Mouse (Mus musculus) megakaryocyte, adult 5-6 weeks (primary cell): ENCODE results near the gene Elmo2. TPM values are rescaled to one million over a fixed set of nuclear protein-coding genes. Genes with fewer than 3 reads are reported as not detected.

Source experiments
- total RNA-seq, 2 experiments: library from RNA; stranded (forward) in 1 of 2; stranded (reverse) in 1 of 2; fragments of 153-499, 151-499 nt in 1 of 2; fragments of 221-1000, 200-1000 nt in 1 of 2; gene quantifications; 2 replicates each; pipeline versions ENCODE4 v1.2.3 to v1.2.4; 2015 to 2017

Elmo2 gene
- total RNA-seq, 2 experiments from 2014 or later, result 89.7 to 133 TPM

Other genes with a start within 250 kb of the Elmo2 start
- not detected in 2 replicates for gene 1700025C18Rik, start 235.7 kb downstream of the Elmo2 start, total RNA-seq (2015)
- gene 1700025C18Rik, start 235.7 kb downstream of the Elmo2 start, total RNA-seq (2017), result not detected in 2 replicates
- 0.09 TPM in 1 of 2 replicates, not detected in the other for gene Cdh22, start 91.6 kb downstream of the Elmo2 start, total RNA-seq (2015)
- 0.07 TPM in 1 of 2 replicates, not detected in the other for gene Cdh22, start 91.6 kb downstream of the Elmo2 start, total RNA-seq (2017)
- gene Slc35c2, start 38.6 kb downstream of the Elmo2 start, total RNA-seq (2015), result 57.2 and 57.5 TPM in 2 replicates
- gene Slc35c2, start 38.6 kb downstream of the Elmo2 start, total RNA-seq (2017), result 52.8 and 71.8 TPM in 2 replicates
- not detected in 2 replicates for gene Zfp663, start 42.2 kb upstream of the Elmo2 start, total RNA-seq (2015)
- not detected in 2 replicates for gene Zfp663, start 42.2 kb upstream of the Elmo2 start, total RNA-seq (2017)
- not detected in 2 replicates for gene Zfp334, start 61.8 kb upstream of the Elmo2 start, total RNA-seq (2015)
- not detected in 2 replicates for gene Zfp334, start 61.8 kb upstream of the Elmo2 start, total RNA-seq (2017)
- 0.11 TPM in 1 of 2 replicates, not detected in the other for gene Ocstamp, start 73.9 kb upstream of the Elmo2 start, total RNA-seq (2015)
- 0.04 and 0.11 TPM in 2 replicates for gene Ocstamp, start 73.9 kb upstream of the Elmo2 start, total RNA-seq (2017)
- 0.39 and 0.42 TPM in 2 replicates for gene Slc13a3, start 146.8 kb upstream of the Elmo2 start, total RNA-seq (2015)
- 0.37 TPM in 1 of 2 replicates, not detected in the other for gene Slc13a3, start 146.8 kb upstream of the Elmo2 start, total RNA-seq (2017)
- gene Trp53rka, start 166.8 kb upstream of the Elmo2 start, total RNA-seq (2015), result 3.9 and 5.7 TPM in 2 replicates
- 4.0 and 5.1 TPM in 2 replicates for gene Trp53rka, start 166.8 kb upstream of the Elmo2 start, total RNA-seq (2017)
- gene Slc2a10, start 177.3 kb upstream of the Elmo2 start, total RNA-seq (2015), result 0.05 TPM in 1 of 2 replicates, not detected in the other
- gene Slc2a10, start 177.3 kb upstream of the Elmo2 start, total RNA-seq (2017), result not detected in 2 replicates